Mouse (Mus musculus): Measurements from ENCODE around the gene Polr2l. TPM values are rescaled to one million over a fixed set of nuclear protein-coding genes. Genes with fewer than 3 reads are reported as not detected.

Gene Polr2l
- total and polyA plus RNA-seq, 2 experiments from 2014 or later: 25.5 to 81.6 TPM

- no peak for DNase-seq (ENCODE audit: low spot score)
- H3K4me1 ChIP-seq (ENCODE audit: insufficient read depth, low read length): peaks cover 25% of the 10 kb centered on the region
- no peak for TF ChIP-seq CTCF (IDR thresholded peaks at IDR 0.05; ENCODE audit: low read depth)
- no peaks in the 10 kb centered on the region for H3K27me3 ChIP-seq (ENCODE audit: insufficient read depth, low read length)
- no peaks in the 10 kb centered on the region for H3K36me3 ChIP-seq (ENCODE audit: insufficient read depth, low read length)
- WGBS: 86% methylated on average over 12 of the region's 12 CpGs
- H3K27ac ChIP-seq: peak overlapping the region; percentile 80; the same call in 1 of the 2 replicates
- H3K4me3 ChIP-seq (ENCODE audit: low read length): no peak overlapping the region
- ATAC-seq: no peak
- H3K9me3 ChIP-seq (ENCODE audit: low read length): no peaks in the 10 kb centered on the region
- peak overlapping the region; percentile 70; the same call in 1 of the 2 replicates for H3K9ac ChIP-seq (replicated peaks; ENCODE audit: low read length)
- peak overlapping the region; percentile 90; the same call in 1 of the 2 replicates for H3K4me2 ChIP-seq (ENCODE audit: low read depth, low read length)
These were observed 36.5 kb downstream of the Polr2l start for GRCm38 (mm10) chr7:141438201-141438968.

GRCm38 (mm10) chr7:141437178-141438120, 37.5 kb downstream of the Polr2l start, which contains the start of gene Slc25a22:
Gene Slc25a22, minus strand, starts transcription at chr7:141437892.
- peak; percentile 84 for ATAC-seq
- peak within 1 kb of the TSS; percentile 80 for H3K27ac ChIP-seq
- H3K36me3 ChIP-seq (ENCODE audit: insufficient read depth, low read length): no peaks in the 10 kb centered on the region; the same call in 1 of the 2 replicates
- peak within 1 kb of the TSS; percentile 70 for H3K9ac ChIP-seq (replicated peaks; ENCODE audit: low read length)
- no peaks in the 10 kb centered on the region for H3K9me3 ChIP-seq (ENCODE audit: low read length)
- H3K4me3 ChIP-seq (ENCODE audit: low read length): peak within 1 kb of the TSS; percentile 51
- H3K27me3 ChIP-seq (ENCODE audit: insufficient read depth, low read length): no peaks in the 10 kb centered on the region
- DNase-seq (ENCODE audit: low spot score): peak; percentile 92
- peaks cover 27% of the 10 kb centered on the region for H3K4me1 ChIP-seq (ENCODE audit: insufficient read depth, low read length)
- TF ChIP-seq CTCF (IDR thresholded peaks at IDR 0.05; ENCODE audit: low read depth): peak; percentile 69
- 5% methylated on average over 53 of the region's 53 CpGs for WGBS
- peak within 1 kb of the TSS; percentile 90 for H3K4me2 ChIP-seq (ENCODE audit: low read depth, low read length)

DNA sequence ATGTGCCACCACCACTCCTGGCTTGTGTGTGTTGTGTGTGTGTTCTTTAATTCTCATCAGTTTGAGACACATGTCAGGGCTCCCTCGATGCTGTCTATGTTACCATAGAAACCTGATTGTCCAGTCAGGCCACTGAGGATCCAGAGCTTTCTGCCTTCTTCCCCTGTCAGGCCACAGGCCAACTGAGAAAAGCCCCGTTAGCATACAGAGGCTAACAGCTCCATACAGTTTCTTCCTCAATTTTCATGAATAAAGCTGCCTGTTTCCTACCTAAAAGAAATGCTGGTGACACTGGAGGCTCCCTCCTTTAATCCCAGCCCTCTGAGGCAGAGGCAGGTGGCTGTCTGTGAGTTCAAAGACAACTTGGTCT, 38.4 kb downstream of the Polr2l start:
- no peaks in the 10 kb centered on the region for H3K27me3 ChIP-seq (ENCODE audit: insufficient read depth, low read length)
- peak overlapping the region; percentile 80 for H3K27ac ChIP-seq
- H3K9ac ChIP-seq (replicated peaks; ENCODE audit: low read length): peak overlapping the region; percentile 70; the same call in 1 of the 2 replicates
- peaks cover 27% of the 10 kb centered on the region for H3K4me1 ChIP-seq (ENCODE audit: insufficient read depth, low read length)
- no peak for TF ChIP-seq CTCF (IDR thresholded peaks at IDR 0.05; ENCODE audit: low read depth)
- H3K9me3 ChIP-seq (ENCODE audit: low read length): no peaks in the 10 kb centered on the region
- H3K36me3 ChIP-seq (ENCODE audit: insufficient read depth, low read length): peaks cover 8% of the 10 kb centered on the region; the same call in 1 of the 2 replicates
- 26% methylated on average over 2 of the region's 2 CpGs for WGBS
- DNase-seq (ENCODE audit: low spot score) (no peak), ATAC-seq (no peak)
- peak overlapping the region; percentile 90 for H3K4me2 ChIP-seq (ENCODE audit: low read depth, low read length)
- peak overlapping the region; percentile 51 for H3K4me3 ChIP-seq (ENCODE audit: low read length)

- peak overlapping the region; percentile 56; the same call in 1 of the 2 replicates for H3K9ac ChIP-seq (replicated peaks; ENCODE audit: low read length)
- ATAC-seq: no peak
- WGBS: 72% methylated on average over 9 of the region's 9 CpGs
These were observed 38.9 kb downstream of the Polr2l start for GRCm38 (mm10) chr7:141435856-141436522.

GRCm38 (mm10) chr7:141435129-141435855, 39.6 kb downstream of the Polr2l start:
- peak overlapping the region; percentile 56 for H3K9ac ChIP-seq (replicated peaks; ENCODE audit: low read length)
- peak overlapping the region; percentile 48 for H3K4me3 ChIP-seq (ENCODE audit: low read length)
- H3K27me3 ChIP-seq (ENCODE audit: insufficient read depth, low read length): no peaks in the 10 kb centered on the region
- 3% methylated on average over 17 of the region's 17 CpGs for WGBS
- H3K36me3 ChIP-seq (ENCODE audit: insufficient read depth, low read length): peaks cover 16% of the 10 kb centered on the region; the same call in 1 of the 2 replicates
- ATAC-seq: peak; percentile 10; the same call in 1 of the 2 replicates
- peaks cover 27% of the 10 kb centered on the region for H3K4me1 ChIP-seq (ENCODE audit: insufficient read depth, low read length)
- TF ChIP-seq CTCF (IDR thresholded peaks at IDR 0.05; ENCODE audit: low read depth): no peak
- peak; percentile 64 for DNase-seq (ENCODE audit: low spot score)
- H3K4me2 ChIP-seq (ENCODE audit: low read depth, low read length): peak overlapping the region; percentile 90
- H3K9me3 ChIP-seq (ENCODE audit: low read length): no peaks in the 10 kb centered on the region
- peak overlapping the region; percentile 79 for H3K27ac ChIP-seq

More at GRCm38 (mm10) chr7:141435856-141436522, 38.9 kb downstream of the Polr2l start:
- Histone ChIP-seq H3K4me3 (ENCODE audit: low read length) (no peak overlapping the region), H3K27ac (peak overlapping the region; percentile 79; the same call in 1 of the 2 replicates), H3K4me2 (ENCODE audit: low read depth, low read length) (peak overlapping the region; percentile 90), H3K27me3 (ENCODE audit: insufficient read depth, low read length) (no peaks in the 10 kb centered on the region), H3K36me3 (ENCODE audit: insufficient read depth, low read length) (peaks cover 12% of the 10 kb centered on the region; the same call in 1 of the 2 replicates), H3K4me1 (ENCODE audit: insufficient read depth, low read length) (peaks cover 27% of the 10 kb centered on the region), H3K9me3 (ENCODE audit: low read length) (no peaks in the 10 kb centered on the region)
- TF ChIP-seq CTCF (IDR thresholded peaks at IDR 0.05; ENCODE audit: low read depth): no peak
- no peak for DNase-seq (ENCODE audit: low spot score)

Data from hindbrain, postnatal 0 days (tissue).